Comparison of ENCODE assay signal across 18 mouse cellular contexts in the genomic region with DNA sequence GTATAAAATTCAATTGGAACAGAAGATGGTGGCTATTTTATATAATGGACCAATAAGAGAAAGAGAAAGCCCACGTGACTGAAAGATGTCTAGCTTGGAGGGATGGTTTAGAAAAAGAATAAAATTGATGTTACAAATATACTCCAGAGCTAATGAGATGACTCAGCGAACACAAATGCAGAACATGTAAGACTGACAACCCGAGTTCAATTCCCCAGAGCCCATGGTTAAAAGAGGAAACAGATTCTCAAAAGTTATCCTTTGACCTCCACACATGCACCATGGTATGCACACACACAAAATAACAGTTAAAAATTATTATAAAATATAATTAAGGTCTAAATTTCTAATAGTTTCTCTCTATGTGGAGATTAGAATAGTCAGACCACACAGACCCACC.
DNase-seq lines count a peak whose midpoint lies in the region; ATAC-seq and TF ChIP-seq lines count a peak whose summit lies in the region.
"Had no signal": no experiment of that assay in that cellular context is flagged by ENCODE, and none has a peak within 500 bp of the region (broad histone marks: within the 10 kb centered on the region; RNA-seq: fewer than 3 reads in every experiment).

No protein-coding gene starts in this region.

- in situ Hi-C loops in CH12.LX (cut with MboI; ENCODE audit: low pct_ligation_motif_present, low pct_unique_long_range_greater_than_20kb, low sequenced_read_pairs): no loop called here

- 0 out of 2 replicates have a peak overlapping the region, but pooled peaks have one; percentile 40 for H3K4me2 ChIP-seq in heart, embryonic 14.5 days (ENCODE audit: low read length)
- no peak overlapping the region for H3K4me2 ChIP-seq in CH12.LX (ENCODE audit: insufficient read depth, low read depth, poor library complexity, severe bottlenecking)
- H3K4me2 ChIP-seq: forebrain, embryonic 13.5 days; hindbrain, embryonic 12.5 days; hindbrain, embryonic 15.5 days had no signal

- H3K27me3 ChIP-seq in heart, embryonic 14.5 days (ENCODE audit: control insufficient read depth, insufficient read depth, low read length): no peaks in the 10 kb centered on the region
- no peaks in the 10 kb centered on the region for H3K27me3 ChIP-seq in CH12.LX (replicated peaks)
- H3K27me3 ChIP-seq: forebrain, embryonic 13.5 days; heart, embryonic 15.5 days; hindbrain, embryonic 12.5 days; hindbrain, embryonic 15.5 days; Patski had no signal

- H3K9me3 ChIP-seq in heart, embryonic 14.5 days (ENCODE audit: control insufficient read depth, low read length): no peaks in the 10 kb centered on the region
- H3K9me3 ChIP-seq in CH12.LX (replicated peaks; ENCODE audit: low read length): no peaks in the 10 kb centered on the region
- H3K9me3 ChIP-seq: forebrain, embryonic 10.5 days; forebrain, embryonic 13.5 days; heart, embryonic 15.5 days; hindbrain, embryonic 12.5 days; hindbrain, embryonic 15.5 days had no signal

- H3K36me3 ChIP-seq in heart, embryonic 14.5 days (ENCODE audit: control insufficient read depth, insufficient read depth, low read length): no peaks in the 10 kb centered on the region
- H3K36me3 ChIP-seq in CH12.LX (replicated peaks in 1 of 2; ENCODE audit: control insufficient read depth in 1 of 2, insufficient read depth in 1 of 2, low read length in 1 of 2): no peaks in the 10 kb centered on the region
- H3K36me3 ChIP-seq: forebrain, embryonic 10.5 days; heart, embryonic 15.5 days; hindbrain, embryonic 12.5 days; hindbrain, embryonic 15.5 days had no signal

- no peak overlapping the region for H3K9ac ChIP-seq in heart, embryonic 14.5 days (ENCODE audit: low read length)
- H3K9ac ChIP-seq in CH12.LX (ENCODE audit: insufficient read depth, low read depth): no peak overlapping the region
- H3K9ac ChIP-seq: forebrain, embryonic 13.5 days; heart, embryonic 15.5 days; hindbrain, embryonic 12.5 days; hindbrain, embryonic 15.5 days had no signal

- dilution Hi-C loops in CH12.LX (cut with MboI; ENCODE audit: extremely low pct_ligation_motif_present, extremely low pct_unique_long_range_greater_than_20kb, low sequenced_read_pairs): no loop called here

- no peak for ATAC-seq in heart, embryonic 14.5 days (ENCODE audit: insufficient number of reproducible peaks, insufficient read depth, low FRiP score, low read depth)
- ATAC-seq: CD4-positive, CD25-positive, alpha-beta regulatory T cell, adult 4 months; forebrain, embryonic 13.5 days; forebrain, embryonic 16.5 days; intestine, postnatal 0 days; Patski had no signal

- H3K4me3 ChIP-seq in gastrocnemius, adult 2 months: no peak overlapping the region
- no peak overlapping the region for H3K4me3 ChIP-seq in heart, embryonic 14.5 days (ENCODE audit: control insufficient read depth in 1 of 2, insufficient read depth in 1 of 2, low read depth in 1 of 2, low read length in 2 of 2)
- no peak overlapping the region for H3K4me3 ChIP-seq in CH12.LX (replicated peaks in 1 of 3; ENCODE audit: low read depth in 2 of 3, low read length in 2 of 3, poor library complexity in 1 of 3)
- H3K4me3 ChIP-seq: forebrain, embryonic 10.5 days; forebrain, embryonic 13.5 days; heart, embryonic 15.5 days; hindbrain, embryonic 12.5 days; hindbrain, embryonic 15.5 days had no signal

- 79% methylated on average over 3 of the region's 3 CpGs for WGBS in heart, embryonic 14.5 days

- no peak for TF ChIP-seq POLR2A in CH12.LX (IDR thresholded peaks at IDR 0.05; ENCODE audit: low read depth, low read length)

- TF ChIP-seq EP300 in CH12.LX (IDR thresholded peaks at IDR 0.05; ENCODE audit: low read length): no peak

- H3K79me2 ChIP-seq in CH12.LX (replicated peaks; ENCODE audit: control insufficient read depth, extremely low read depth, insufficient read depth, poor library complexity, severe bottlenecking): no peaks in the 10 kb centered on the region

- peaks cover 6 to 26% of the 10 kb centered on the region in 2 experiments for H3K4me1 ChIP-seq in heart, embryonic 14.5 days (ENCODE audit: control insufficient read depth in 2 of 2, insufficient read depth in 2 of 2, low read length in 2 of 2)
- peaks cover 0 to 17% of the 10 kb centered on the region in 2 experiments; a peak in 2 of 4 replicates for H3K4me1 ChIP-seq in CH12.LX (ENCODE audit: control insufficient read depth in 1 of 2, insufficient read depth in 2 of 2)
- H3K4me1 ChIP-seq: forebrain, embryonic 10.5 days; forebrain, embryonic 13.5 days had no signal

- H3K27ac ChIP-seq in gastrocnemius, adult 2 months: peak overlapping the region; percentile 88
- H3K27ac ChIP-seq in heart, embryonic 14.5 days (replicated peaks in 1 of 2; ENCODE audit: control insufficient read depth in 1 of 2, insufficient read depth in 1 of 2, low read depth in 2 of 2, low read length in 2 of 2): peak overlapping the region in 1 of 2 experiments; percentile 90; a peak in 2 of 4 replicates
- no peak overlapping the region for H3K27ac ChIP-seq in CH12.LX (ENCODE audit: insufficient read depth, low read depth)
- H3K27ac ChIP-seq: forebrain, embryonic 10.5 days; forebrain, embryonic 13.5 days; hindbrain, embryonic 12.5 days; hindbrain, embryonic 15.5 days had no signal

- intact Hi-C loops in gastrocnemius, adult 2 months (cut with DNase I): loop anchor here (2.0 kb wide), 2 partner anchors 41 to 63 kb away; no protein-coding TSS in a partner anchor

- TF ChIP-seq RAD21 in CH12.LX (IDR thresholded peaks at IDR 0.05; ENCODE audit: low read depth, low read length): no peak

- TF ChIP-seq CTCF in gastrocnemius, adult 2 months (IDR thresholded peaks at IDR 0.05): no peak
- no peak for TF ChIP-seq CTCF in CH12.LX (conservative IDR thresholded peaks at IDR 0.05 in 1 of 2, IDR thresholded peaks at IDR 0.05 in 1 of 2; ENCODE audit: low read depth in 2 of 2, low read length in 2 of 2)

- DNase-seq in gastrocnemius, adult 2 months: no peak
- no peak for DNase-seq in gastrocnemius, postnatal 4 days (ENCODE audit: low spot score in 2 of 2)
- no peak for DNase-seq in heart, adult 11 months
- DNase-seq in CH12.LX (ENCODE audit: extremely low read depth): peak; percentile 60
- no peak for DNase-seq in right cerebral cortex, adult 18-20 months
- DNase-seq: adrenal gland, postnatal 36 days; B cell, adult 2 months; kidney, adult 8-10 months had no signal

TF ChIP-seq in CH12.LX, 34 proteins besides CTCF, POLR2A, EP300 and RAD21:
- no peak for TF ChIP-seq CHD1 (IDR thresholded peaks at IDR 0.05; ENCODE audit: low read depth, low read length)
- TF ChIP-seq MAFK (IDR thresholded peaks at IDR 0.05; ENCODE audit: insufficient replicate concordance, low read length): no peak
- TF ChIP-seq SIN3A (IDR thresholded peaks at IDR 0.05; ENCODE audit: low read length): no peak
- no peak for TF ChIP-seq E2F4 (IDR thresholded peaks at IDR 0.05; ENCODE audit: insufficient replicate concordance, low read depth, low read length)
- no peak for TF ChIP-seq RCOR1 (conservative IDR thresholded peaks at IDR 0.05; ENCODE audit: low read depth, low read length)
- no peak for TF ChIP-seq JUN (IDR thresholded peaks at IDR 0.05; ENCODE audit: insufficient read depth, low read depth, low read length)
- no peak for TF ChIP-seq SMC3 (IDR thresholded peaks at IDR 0.05; ENCODE audit: low read depth, low read length)
- no peak for TF ChIP-seq NELFE (IDR thresholded peaks at IDR 0.05; ENCODE audit: low read depth, low read length)
- no peak for TF ChIP-seq ZKSCAN1 (IDR thresholded peaks at IDR 0.05; ENCODE audit: borderline replicate concordance, low read depth, low read length)
- no peak for TF ChIP-seq UBTF (IDR thresholded peaks at IDR 0.05; ENCODE audit: low read depth, low read length)
- no peak for TF ChIP-seq ETS1 (conservative IDR thresholded peaks at IDR 0.05; ENCODE audit: low read depth, low read length)
